9 mouse cellular contexts compared by ENCODE assay signal in the genomic region with DNA sequence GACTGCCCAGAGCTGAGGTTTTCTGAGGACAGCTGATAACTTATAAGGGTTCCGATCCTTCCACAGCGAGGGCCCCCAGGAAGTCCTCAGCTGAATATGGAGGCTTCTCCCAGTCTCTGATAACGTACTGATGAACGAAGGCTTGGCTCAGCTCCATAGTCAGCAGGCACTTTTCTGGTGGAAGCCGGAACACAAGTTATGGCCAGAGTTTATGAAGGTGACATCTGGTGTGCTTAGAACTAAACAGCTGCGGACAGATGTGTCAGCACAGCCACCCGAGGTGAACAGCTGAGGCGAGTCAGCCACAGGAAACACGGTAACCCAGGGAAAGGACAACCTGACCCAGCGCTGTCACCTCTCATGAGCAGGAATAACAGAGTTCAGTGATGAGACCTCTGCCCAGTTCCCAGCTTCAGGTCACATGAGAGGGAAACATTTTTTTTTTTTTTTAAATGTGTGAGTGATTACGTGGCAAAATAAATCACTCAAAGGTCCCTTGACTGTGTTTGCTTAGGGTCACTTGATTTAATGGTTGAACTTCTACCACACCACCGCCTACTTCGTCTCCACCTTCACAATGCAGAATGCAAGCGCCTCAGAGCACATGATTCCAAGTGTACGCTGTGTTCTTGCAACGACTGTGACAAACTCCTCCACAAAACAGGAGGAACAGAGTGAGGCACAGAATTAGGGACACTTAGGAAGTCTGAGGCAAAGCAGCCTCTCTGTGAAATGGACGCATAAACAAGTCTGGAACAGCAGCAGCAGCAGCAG. TPM values are rescaled to one million over a fixed set of nuclear protein-coding genes. Genes with fewer than 3 reads are reported as not detected.
DNase-seq lines count a peak whose midpoint lies in the region; ATAC-seq lines count a peak whose summit lies in the region.
"Had no signal": no experiment of that assay in that cellular context is flagged by ENCODE, and none has a peak within 500 bp of the region (broad histone marks: within the 10 kb centered on the region; RNA-seq: fewer than 3 reads in every experiment).

No protein-coding gene starts in this region.

- H3K27ac ChIP-seq in midbrain, embryonic 11.5 days (ENCODE audit: low read depth, low read length) = no peak overlapping the region
- H3K27ac ChIP-seq in midbrain, embryonic 14.5 days (replicated peaks; ENCODE audit: low read depth, low read length) = no peak overlapping the region
- no peak overlapping the region for H3K27ac ChIP-seq in limb, embryonic 13.5 days

- no peaks in the 10 kb centered on the region for H3K36me3 ChIP-seq in midbrain, embryonic 11.5 days (ENCODE audit: control insufficient read depth, insufficient read depth, low read length)
- H3K36me3 ChIP-seq in midbrain, embryonic 14.5 days (ENCODE audit: control insufficient read depth, insufficient read depth, low read length) = no peaks in the 10 kb centered on the region
- H3K36me3 ChIP-seq in limb, embryonic 13.5 days = 0 out of 2 replicates have a peak, but pooled peaks cover 4% of the 10 kb centered on the region

- 84% methylated on average over 17 of the region's 17 CpGs for WGBS in midbrain, embryonic 11.5 days
- WGBS in midbrain, embryonic 14.5 days = 93% methylated on average over 17 of the region's 17 CpGs
- 60% methylated on average over 17 of the region's 17 CpGs for WGBS in limb, embryonic 13.5 days

- H3K4me3 ChIP-seq in midbrain, embryonic 11.5 days (ENCODE audit: low read depth, low read length) = no peak overlapping the region
- no peak overlapping the region for H3K4me3 ChIP-seq in midbrain, embryonic 14.5 days (replicated peaks; ENCODE audit: low read depth, low read length)
- H3K4me3 ChIP-seq in limb, embryonic 13.5 days = no peak overlapping the region

- no peak overlapping the region for H3K9ac ChIP-seq in midbrain, embryonic 11.5 days (ENCODE audit: low read length)
- no peak overlapping the region for H3K9ac ChIP-seq in midbrain, embryonic 14.5 days (replicated peaks; ENCODE audit: low read length)
- H3K9ac ChIP-seq in limb, embryonic 13.5 days = no peak overlapping the region

- DNase-seq in adrenal gland, adult 2 months = peak; percentile 33
- DNase-seq in adrenal gland, postnatal 4 days (ENCODE audit: low spot score in 2 of 2) = no peak
- peak; percentile 60 for DNase-seq in midbrain, embryonic 11.5 days (ENCODE audit: low spot score, missing footprints)
- DNase-seq in midbrain, embryonic 14.5 days = no peak
- DNase-seq in testis, postnatal 10 days (ENCODE audit: low spot score) = peak; percentile 69
- DNase-seq in layer of hippocampus, postnatal 14 days (ENCODE audit: low spot score in 2 of 2) = no peak
- DNase-seq in right cerebral cortex, adult 18-20 months = no peak

- H3K27me3 ChIP-seq in midbrain, embryonic 11.5 days (ENCODE audit: control insufficient read depth, insufficient read depth, low read length) = no peaks in the 10 kb centered on the region
- H3K27me3 ChIP-seq in midbrain, embryonic 14.5 days (ENCODE audit: control insufficient read depth, insufficient read depth, low read length) = no peaks in the 10 kb centered on the region
- no peaks in the 10 kb centered on the region for H3K27me3 ChIP-seq in limb, embryonic 13.5 days

- H3K9me3 ChIP-seq in midbrain, embryonic 11.5 days (ENCODE audit: control insufficient read depth, low read length) = no peaks in the 10 kb centered on the region
- H3K9me3 ChIP-seq in midbrain, embryonic 14.5 days (ENCODE audit: control insufficient read depth, low read length) = no peaks in the 10 kb centered on the region
- H3K9me3 ChIP-seq in limb, embryonic 13.5 days = no peaks in the 10 kb centered on the region

- no peak overlapping the region for H3K4me2 ChIP-seq in midbrain, embryonic 11.5 days
- H3K4me2 ChIP-seq in midbrain, embryonic 14.5 days (ENCODE audit: low read length) = no peak overlapping the region
- H3K4me2 ChIP-seq in limb, embryonic 13.5 days (replicated peaks) = no peak overlapping the region

- no peak for ATAC-seq in midbrain, embryonic 11.5 days (ENCODE audit: low FRiP score)
- ATAC-seq in midbrain, embryonic 14.5 days (ENCODE audit: low FRiP score, low TSS enrichment) = no peak
- 0 out of 2 replicates have a peak, but pooled peaks have one; percentile 36 for ATAC-seq in limb, embryonic 13.5 days (ENCODE audit: low FRiP score, low read depth)

- no peaks in the 10 kb centered on the region for H3K4me1 ChIP-seq in midbrain, embryonic 11.5 days (ENCODE audit: control insufficient read depth, insufficient read depth, low read length)
- no peaks in the 10 kb centered on the region for H3K4me1 ChIP-seq in midbrain, embryonic 14.5 days (ENCODE audit: control insufficient read depth, insufficient read depth, low read length)
- H3K4me1 ChIP-seq in limb, embryonic 13.5 days = no peaks in the 10 kb centered on the region

RNA-seq across cellular contexts. Expression of a gene that starts 24.6 kb away (rescaled TPM):
- total RNA-seq in adrenal gland, adult 2 months (2021) = 10 to 100 TPM; 12.8 to 40.9 TPM
- 0.19 and 0.61 TPM in 2 replicates for polyA plus RNA-seq in adrenal gland, adult 2 months (2012; rRNA removed)
- 10 to 100 TPM; 23.7 to 24.4 TPM for total RNA-seq in adrenal gland, postnatal 4 days (2021)
- 0.12 and 0.18 TPM in 2 replicates for polyA plus RNA-seq in midbrain, embryonic 11.5 days (2014; fragmentation: Nextera tagmentation; extraction: Ambion mirVana)
- 0.12 TPM in 2 replicates for polyA plus RNA-seq in midbrain, embryonic 14.5 days (2014; fragmentation: Nextera tagmentation; extraction: Ambion mirVana)
- 0.10 TPM in 1 of 2 replicates, not detected in the other for polyA plus RNA-seq in limb, embryonic 13.5 days (2015; fragmentation: Nextera tagmentation; extraction: Ambion mirVana)
- total RNA-seq in layer of hippocampus, postnatal 14 days (2021) = under 1 TPM in 1 of 2 experiments, not detected in 1; 0.36 TPM
- total RNA-seq: layer of hippocampus, adult 18-20 months had no signal

RNA-seq across cellular contexts. Expression of a gene that starts 53.2 kb away (rescaled TPM):
- 100 to 1,000 TPM; 131 to 211 TPM for total RNA-seq in adrenal gland, adult 2 months (2021)
- 122 and 133 TPM in 2 replicates for polyA plus RNA-seq in adrenal gland, adult 2 months (2012; rRNA removed)
- 100 to 1,000 TPM; 141 to 143 TPM for total RNA-seq in adrenal gland, postnatal 4 days (2021)
- 242 and 263 TPM in 2 replicates for polyA plus RNA-seq in midbrain, embryonic 11.5 days (2014; fragmentation: Nextera tagmentation; extraction: Ambion mirVana)
- 283 and 291 TPM in 2 replicates for polyA plus RNA-seq in midbrain, embryonic 14.5 days (2014; fragmentation: Nextera tagmentation; extraction: Ambion mirVana)
- polyA plus RNA-seq in limb, embryonic 13.5 days (2015; fragmentation: Nextera tagmentation; extraction: Ambion mirVana) = 172 and 179 TPM in 2 replicates
- 100 to 1,000 TPM; 150 to 156 TPM for total RNA-seq in layer of hippocampus, postnatal 14 days (2021)

Comparison
In these comparisons a context has a peak if more than half of its experiments do, and no peak if none do; other contexts are left out.
1. DNase-seq: peak in adrenal gland, adult 2 months (single experiment), midbrain, embryonic 11.5 days (single experiment) and testis, postnatal 10 days (single experiment); none in adrenal gland, postnatal 4 days (0 of 2), midbrain, embryonic 14.5 days (single experiment), layer of hippocampus, postnatal 14 days (0 of 2) and right cerebral cortex, adult 18-20 months (single experiment).